Mouse (Mus musculus): ENCODE data around the gene Tlcd2. TPM values are rescaled to one million over a fixed set of nuclear protein-coding genes. Genes with fewer than 3 reads are reported as not detected.

Gene Tlcd2
- total and polyA plus RNA-seq, 3 experiments: 0.40 to 0.81 TPM; not detected in 1

DNA sequence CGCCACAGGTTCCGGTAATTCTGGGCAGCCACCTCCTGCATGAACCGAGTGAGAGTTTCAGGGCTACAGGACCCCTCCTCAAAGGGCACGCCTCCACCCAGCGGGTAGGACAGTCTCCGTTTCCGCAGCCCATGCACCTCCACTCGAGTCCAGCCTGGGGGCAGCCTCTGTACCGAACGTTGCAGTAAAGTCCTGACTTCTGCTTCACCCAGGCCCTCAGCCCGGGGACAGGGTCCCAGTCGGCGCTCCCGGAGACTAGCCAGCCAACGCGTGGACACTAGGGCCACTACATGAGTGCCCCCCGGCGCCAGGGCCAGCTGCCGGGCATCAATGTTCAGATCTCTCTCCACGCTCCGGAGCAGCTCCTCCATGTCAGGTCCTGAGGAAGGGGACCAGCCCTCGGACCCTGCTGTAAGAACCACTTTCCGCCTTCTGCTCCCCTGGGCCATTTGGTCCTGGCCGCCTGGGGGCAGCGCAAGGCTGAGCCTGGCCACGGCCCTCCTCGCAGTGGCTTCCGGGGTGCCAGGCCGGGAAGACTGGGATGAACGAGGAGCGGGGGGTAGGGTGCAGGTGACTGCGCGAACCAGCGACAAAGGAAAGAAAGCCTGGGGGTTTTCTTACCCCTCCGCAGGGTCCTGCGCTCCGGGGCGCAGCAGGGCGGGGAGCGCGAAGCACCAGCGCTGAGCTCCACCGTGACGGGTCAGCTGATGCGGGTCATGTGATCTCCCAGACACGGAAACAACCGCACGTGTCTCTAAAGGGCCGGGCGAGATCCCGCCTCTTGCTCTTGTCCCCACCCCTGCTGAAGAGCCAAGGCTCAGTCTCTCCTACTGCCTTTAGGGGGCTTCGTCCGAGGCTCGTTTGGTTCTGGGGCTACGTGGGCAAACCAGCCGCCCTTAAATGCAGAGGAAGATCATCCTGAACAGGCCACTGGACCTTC is 7.3 kb upstream of the Tlcd2 start, which contains the start of gene Wdr81 (continued):
- TF ChIP-seq BHLHE40 (IDR thresholded peaks at IDR 0.05; ENCODE audit: low read depth, low read length): peak; percentile 99
- peak; percentile 100 for TF ChIP-seq USF2 (conservative IDR thresholded peaks at IDR 0.05; ENCODE audit: low read depth, low read length)
- 0 out of 2 replicates have a peak, but pooled peaks have one; percentile 43 for TF ChIP-seq KAT2A (IDR thresholded peaks at IDR 0.05; ENCODE audit: insufficient replicate concordance, low read length)

DNA sequence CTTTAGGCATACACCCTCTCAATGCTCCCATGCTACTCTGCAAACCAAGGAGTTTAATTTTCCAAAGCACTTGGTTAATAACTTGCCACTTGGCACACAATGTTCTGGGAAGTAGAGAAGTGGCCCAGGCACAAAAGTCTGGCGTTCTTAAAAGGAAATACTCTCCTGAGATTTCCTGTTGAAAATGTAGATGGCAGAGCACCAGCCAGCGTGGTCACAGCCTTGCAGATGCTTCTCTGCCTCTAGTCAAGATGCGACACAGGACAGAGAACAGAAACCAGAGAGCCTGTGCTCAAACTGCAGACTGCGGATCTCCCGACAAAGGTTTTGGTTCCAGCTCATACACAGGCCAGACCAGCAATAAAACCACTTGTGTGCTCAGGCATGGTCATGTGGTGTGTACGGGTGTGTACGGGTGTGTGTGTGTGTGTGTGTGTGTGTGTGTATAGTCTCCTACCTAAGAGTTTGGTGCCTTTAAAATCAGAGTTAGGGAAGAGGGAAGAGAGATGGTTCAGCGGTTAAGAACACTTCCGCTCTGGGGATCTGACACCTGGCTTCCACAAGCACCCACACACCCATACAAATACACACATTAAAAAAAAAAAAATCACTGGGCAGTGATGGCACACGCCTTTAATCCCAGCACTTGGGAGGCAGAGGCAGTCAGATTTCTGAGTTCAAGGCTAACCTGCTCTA is 6.3 kb upstream of the Tlcd2 start:
- TF ChIP-seq HCFC1 (IDR thresholded peaks at IDR 0.05; ENCODE audit: low read depth, low read length) (no peak), CHD1 (IDR thresholded peaks at IDR 0.05; ENCODE audit: low read depth, low read length) (no peak), POLR2AphosphoS2 (IDR thresholded peaks at IDR 0.05; ENCODE audit: low read depth, low read length) (no peak), ELF1 (IDR thresholded peaks at IDR 0.05; ENCODE audit: low read depth, low read length) (peak; percentile 33; the same call in 1 of the 2 replicates), ZMIZ1 (IDR thresholded peaks at IDR 0.05; ENCODE audit: low read depth, low read length) (0 out of 2 replicates have a peak, but pooled peaks have one; percentile 50), KAT2A (IDR thresholded peaks at IDR 0.05; ENCODE audit: insufficient replicate concordance, low read length) (0 out of 2 replicates have a peak, but pooled peaks have one; percentile 39), MYC (IDR thresholded peaks at IDR 0.05; ENCODE audit: low read depth, low read length) (peak; percentile 66; the same call in 1 of the 2 replicates), ZNF384 (IDR thresholded peaks at IDR 0.05; ENCODE audit: low read depth, low read length) (peak; percentile 85), MEF2A (IDR thresholded peaks at IDR 0.05; ENCODE audit: borderline replicate concordance, low read depth, low read length) (peak; percentile 41), NRF1 (IDR thresholded peaks at IDR 0.05; ENCODE audit: low read depth, low read length) (no peak), BHLHE40 (IDR thresholded peaks at IDR 0.05; ENCODE audit: low read depth, low read length) (peak; percentile 64), MAX (IDR thresholded peaks at IDR 0.05; ENCODE audit: low read length) (peak; percentile 52; the same call in 1 of the 2 replicates), MAFK (IDR thresholded peaks at IDR 0.05; ENCODE audit: insufficient replicate concordance, low read length) (no peak; the same call in 1 of the 2 replicates), CHD2 (IDR thresholded peaks at IDR 0.05; ENCODE audit: low read length) (0 out of 2 replicates have a peak, but pooled peaks have one; percentile 40), JUND (conservative IDR thresholded peaks at IDR 0.05; ENCODE audit: low read depth, low read length) (0 out of 2 replicates have a peak, but pooled peaks have one; percentile 35), MAZ (IDR thresholded peaks at IDR 0.05; ENCODE audit: low read depth, low read length) (0 out of 2 replicates have a peak, but pooled peaks have one; percentile 9), TBP (conservative IDR thresholded peaks at IDR 0.05; ENCODE audit: low read depth, low read length) (0 out of 2 replicates have a peak, but pooled peaks have one; percentile 56), USF2 (conservative IDR thresholded peaks at IDR 0.05; ENCODE audit: low read depth, low read length) (peak; percentile 37), UBTF (IDR thresholded peaks at IDR 0.05; ENCODE audit: low read depth, low read length) (no peak), POLR2A (IDR thresholded peaks at IDR 0.05; ENCODE audit: low read depth, low read length) (no peak; the same call in 1 of the 2 replicates), SIN3A (IDR thresholded peaks at IDR 0.05; ENCODE audit: low read length) (peak; percentile 36), ETS1 (conservative IDR thresholded peaks at IDR 0.05; ENCODE audit: low read depth, low read length) (peak; percentile 41), IRF4 (IDR thresholded peaks at IDR 0.05; ENCODE audit: low read depth, low read length) (peak; percentile 73), RCOR1 (conservative IDR thresholded peaks at IDR 0.05; ENCODE audit: low read depth, low read length) (peak; percentile 56; the same call in 1 of the 2 replicates), USF1 (IDR thresholded peaks at IDR 0.05; ENCODE audit: low read depth, low read length) (peak; percentile 52), EP300 (IDR thresholded peaks at IDR 0.05; ENCODE audit: low read length) (peak; percentile 82)
- Histone ChIP-seq H3K27ac (ENCODE audit: insufficient read depth, low read depth) (peak overlapping the region; percentile 83), H3K27me3 (replicated peaks) (no peaks in the 10 kb centered on the region), H3K4me1 (ENCODE audit: control insufficient read depth in 1 of 2, insufficient read depth in 2 of 2) (peaks cover 34 to 87% of the 10 kb centered on the region in 2 experiments), H3K36me3 (replicated peaks in 1 of 2; ENCODE audit: control insufficient read depth in 1 of 2, insufficient read depth in 1 of 2, low read length in 1 of 2) (peaks cover 18 to 30% of the 10 kb centered on the region in 2 experiments), H3K9ac (ENCODE audit: insufficient read depth, low read depth) (peak overlapping the region; percentile 54), H3K79me2 (replicated peaks; ENCODE audit: control insufficient read depth, extremely low read depth, insufficient read depth, poor library complexity, severe bottlenecking) (no peaks in the 10 kb centered on the region), H3K9me3 (replicated peaks; ENCODE audit: low read length) (no peaks in the 10 kb centered on the region), H3K4me3 (replicated peaks in 1 of 3; ENCODE audit: low read depth in 2 of 3, low read length in 2 of 3, poor library complexity in 1 of 3) (peak overlapping the region in 2 of 3 experiments; percentile 27 to 53), H3K4me2 (ENCODE audit: insufficient read depth, low read depth, poor library complexity, severe bottlenecking) (peak overlapping the region; percentile 60)
- dilution Hi-C loops (cut with MboI; ENCODE audit: extremely low pct_ligation_motif_present, extremely low pct_unique_long_range_greater_than_20kb, low sequenced_read_pairs) (no loop called here), in situ Hi-C loops (cut with MboI; ENCODE audit: low pct_ligation_motif_present, low pct_unique_long_range_greater_than_20kb, low sequenced_read_pairs) (loop anchor here (5.0 kb wide), 1 partner anchor 43 kb away; no protein-coding TSS in a partner anchor)
- DNase-seq (ENCODE audit: extremely low read depth): peak; percentile 84
